Mouse (Mus musculus): ENCODE data around the gene Apom. TPM values are rescaled to one million over a fixed set of nuclear protein-coding genes. Genes with fewer than 3 reads are reported as not detected.

Apom gene
- polyA plus RNA-seq, 1 experiment from 2014 or later = 18.3 TPM

GRCm38 (mm10) chr17:35101161-35101560 lies 30.7 kb downstream of the Apom start:
- no peak for ATAC-seq
- Histone ChIP-seq H3K4me3 (ENCODE audit: low read depth, low read length) (no peak overlapping the region), H3K27ac (ENCODE audit: low read depth, low read length) (0 out of 2 replicates have a peak overlapping the region, but pooled peaks have one; percentile 15), H3K9me3 (ENCODE audit: control insufficient read depth) (no peaks in the 10 kb centered on the region), H3K27me3 (replicated peaks; ENCODE audit: control insufficient read depth, insufficient read depth, low read length) (no peaks in the 10 kb centered on the region), H3K36me3 (ENCODE audit: control insufficient read depth, insufficient read depth) (peaks cover 71% of the 10 kb centered on the region), H3K4me1 (replicated peaks; ENCODE audit: control insufficient read depth, insufficient read depth, low read length) (no peaks in the 10 kb centered on the region), H3K9ac (ENCODE audit: low read depth, low read length) (no peak overlapping the region), H3K4me2 (replicated peaks; ENCODE audit: low read depth) (no peak overlapping the region)
- WGBS = 92% methylated on average over 11 of the region's 11 CpGs
- TF ChIP-seq CTCF (IDR thresholded peaks at IDR 0.05; ENCODE audit: low read depth) = no peak

GRCm38 (mm10) chr17:35100196-35100765 lies 31.6 kb downstream of the Apom start:
- no peaks in the 10 kb centered on the region for H3K9me3 ChIP-seq (ENCODE audit: control insufficient read depth)
- no peak for TF ChIP-seq CTCF (IDR thresholded peaks at IDR 0.05; ENCODE audit: low read depth)
- WGBS = 55% methylated on average over 10 of the region's 10 CpGs
- H3K27ac ChIP-seq (ENCODE audit: low read depth, low read length) = 0 out of 2 replicates have a peak overlapping the region, but pooled peaks have one; percentile 21
- 0 out of 2 replicates have a peak, but pooled peaks have one; percentile 11 for ATAC-seq
- no peak overlapping the region for H3K4me3 ChIP-seq (ENCODE audit: low read depth, low read length)
- no peaks in the 10 kb centered on the region for H3K4me1 ChIP-seq (replicated peaks; ENCODE audit: control insufficient read depth, insufficient read depth, low read length)
- H3K36me3 ChIP-seq (ENCODE audit: control insufficient read depth, insufficient read depth) = peaks cover 80% of the 10 kb centered on the region
- H3K9ac ChIP-seq (ENCODE audit: low read depth, low read length) = no peak overlapping the region
- no peaks in the 10 kb centered on the region for H3K27me3 ChIP-seq (replicated peaks; ENCODE audit: control insufficient read depth, insufficient read depth, low read length)
- no peak overlapping the region; the same call in 1 of the 2 replicates for H3K4me2 ChIP-seq (replicated peaks; ENCODE audit: low read depth)

GRCm38 (mm10) chr17:35097164-35097655 lies 34.6 kb downstream of the Apom start:
- no peak for ATAC-seq
- no peak overlapping the region for H3K4me3 ChIP-seq (ENCODE audit: low read depth, low read length)
- no peaks in the 10 kb centered on the region for H3K27me3 ChIP-seq (replicated peaks; ENCODE audit: control insufficient read depth, insufficient read depth, low read length)
- H3K9ac ChIP-seq (ENCODE audit: low read depth, low read length) = no peak overlapping the region
- no peak overlapping the region for H3K27ac ChIP-seq (ENCODE audit: low read depth, low read length)
- no peaks in the 10 kb centered on the region for H3K4me1 ChIP-seq (replicated peaks; ENCODE audit: control insufficient read depth, insufficient read depth, low read length)
- no peak overlapping the region for H3K4me2 ChIP-seq (replicated peaks; ENCODE audit: low read depth)
- H3K36me3 ChIP-seq (ENCODE audit: control insufficient read depth, insufficient read depth) = peaks cover 98% of the 10 kb centered on the region
- TF ChIP-seq CTCF (IDR thresholded peaks at IDR 0.05; ENCODE audit: low read depth) = no peak
- 89% methylated on average over 12 of the region's 12 CpGs for WGBS
- no peaks in the 10 kb centered on the region for H3K9me3 ChIP-seq (ENCODE audit: control insufficient read depth)

GRCm38 (mm10) chr17:35096597-35096996 lies 35.3 kb downstream of the Apom start:
- no peaks in the 10 kb centered on the region for H3K27me3 ChIP-seq (replicated peaks; ENCODE audit: control insufficient read depth, insufficient read depth, low read length)
- no peak overlapping the region for H3K4me2 ChIP-seq (replicated peaks; ENCODE audit: low read depth)
- peaks cover 97% of the 10 kb centered on the region for H3K36me3 ChIP-seq (ENCODE audit: control insufficient read depth, insufficient read depth)
- WGBS = 92% methylated on average over 12 of the region's 12 CpGs
- H3K4me1 ChIP-seq (replicated peaks; ENCODE audit: control insufficient read depth, insufficient read depth, low read length) = no peaks in the 10 kb centered on the region
- H3K4me3 ChIP-seq (ENCODE audit: low read depth, low read length) = no peak overlapping the region
- no peak for TF ChIP-seq CTCF (IDR thresholded peaks at IDR 0.05; ENCODE audit: low read depth)
- no peaks in the 10 kb centered on the region for H3K9me3 ChIP-seq (ENCODE audit: control insufficient read depth)
- no peak overlapping the region for H3K9ac ChIP-seq (ENCODE audit: low read depth, low read length)
- H3K27ac ChIP-seq (ENCODE audit: low read depth, low read length) = no peak overlapping the region
- ATAC-seq = no peak

DNA sequence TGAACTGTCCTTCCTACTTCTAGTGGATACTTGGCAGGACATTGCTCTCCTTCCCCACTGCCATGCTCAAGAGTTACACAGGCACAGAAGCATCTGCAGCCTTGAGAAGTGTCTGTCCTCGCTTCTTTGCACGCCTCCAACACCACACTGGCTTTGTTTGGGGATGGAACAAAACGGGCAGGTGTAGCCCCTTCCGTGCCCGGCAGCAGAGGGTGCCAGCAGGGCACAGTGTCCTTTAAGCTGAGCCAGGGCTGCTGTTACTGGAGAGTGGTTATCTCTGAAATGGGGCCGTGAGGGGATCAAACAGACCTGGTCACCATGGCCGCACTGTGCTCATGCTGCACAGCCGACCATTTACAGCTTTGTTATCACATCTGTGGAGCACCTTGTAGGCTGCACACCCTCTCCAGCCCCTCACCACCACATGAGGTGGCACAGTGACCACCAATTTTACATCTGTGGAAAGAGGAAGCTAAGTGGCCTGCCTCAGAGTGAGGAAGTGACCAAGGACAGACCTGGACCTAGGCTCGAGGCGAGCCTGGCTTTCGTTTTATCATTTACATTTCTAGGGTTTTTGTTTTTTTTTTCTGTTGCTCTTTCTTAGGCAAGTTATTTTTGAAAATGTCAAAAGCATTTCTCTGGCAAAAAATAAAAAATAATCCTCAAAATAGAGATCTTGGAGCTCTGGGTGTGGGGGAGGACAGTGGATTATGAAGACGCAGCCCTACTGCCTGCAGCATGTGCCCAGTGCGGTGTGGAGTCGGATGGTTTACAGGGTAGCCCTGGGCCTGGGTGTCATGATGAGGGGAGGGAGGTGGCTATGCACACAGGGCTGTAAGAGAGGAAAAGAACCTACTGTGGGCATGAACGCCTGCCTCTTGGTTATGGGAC lies 37.1 kb downstream of the Apom start:
- peaks cover 7% of the 10 kb centered on the region; the same call in 1 of the 2 replicates for H3K4me1 ChIP-seq (replicated peaks; ENCODE audit: control insufficient read depth, insufficient read depth, low read length)
- no peaks in the 10 kb centered on the region for H3K9me3 ChIP-seq (ENCODE audit: control insufficient read depth)
- no peak overlapping the region for H3K4me3 ChIP-seq (ENCODE audit: low read depth, low read length)
- 74% methylated on average over 15 of the region's 15 CpGs for WGBS
- H3K9ac ChIP-seq (ENCODE audit: low read depth, low read length) = no peak overlapping the region
- no peak overlapping the region for H3K4me2 ChIP-seq (replicated peaks; ENCODE audit: low read depth)
- peaks cover 87% of the 10 kb centered on the region for H3K36me3 ChIP-seq (ENCODE audit: control insufficient read depth, insufficient read depth)
- no peak for ATAC-seq
- no peaks in the 10 kb centered on the region for H3K27me3 ChIP-seq (replicated peaks; ENCODE audit: control insufficient read depth, insufficient read depth, low read length)
- no peak for TF ChIP-seq CTCF (IDR thresholded peaks at IDR 0.05; ENCODE audit: low read depth)
- no peak overlapping the region for H3K27ac ChIP-seq (ENCODE audit: low read depth, low read length)

Measured in intestine, postnatal 0 days (tissue).